ENCODE assay signal across 27 mouse cellular contexts in genomic region chr2:5643226-5643625, GRCm38 (mm10).
DNase-seq lines count a peak whose midpoint lies in the region; ATAC-seq and TF ChIP-seq lines count a peak whose summit lies in the region.
"Had no signal": no experiment of that assay in that cellular context is flagged by ENCODE, and none has a peak within 500 bp of the region (broad histone marks: within the 10 kb centered on the region; RNA-seq: fewer than 3 reads in every experiment).

No protein-coding gene starts in this region.

- no peaks in the 10 kb centered on the region for H3K27me3 ChIP-seq in thymus, adult 2 months (ENCODE audit: control insufficient read depth, insufficient read depth, low read length)
- no peaks in the 10 kb centered on the region for H3K27me3 ChIP-seq in kidney, embryonic 15.5 days
- H3K27me3 ChIP-seq: embryonic facial prominence, embryonic 13.5 days; heart, embryonic 15.5 days; hindbrain, embryonic 12.5 days; limb, embryonic 13.5 days; neural tube, embryonic 13.5 days had no signal

- no peaks in the 10 kb centered on the region for H3K36me3 ChIP-seq in thymus, adult 2 months (ENCODE audit: control insufficient read depth, insufficient read depth, low read length)
- no peaks in the 10 kb centered on the region for H3K36me3 ChIP-seq in kidney, embryonic 15.5 days
- H3K36me3 ChIP-seq: embryonic facial prominence, embryonic 13.5 days; heart, embryonic 10.5 days; heart, embryonic 15.5 days; hindbrain, embryonic 12.5 days; limb, embryonic 13.5 days; lung, embryonic 15.5 days; neural tube, embryonic 13.5 days had no signal

- peak; percentile 13 for DNase-seq in CD4-positive, CD25-positive, alpha-beta regulatory T cell, adult 2 months (ENCODE audit: low read depth, low spot score)
- peak; percentile 55 for DNase-seq in T-cell, adult 2 months (ENCODE audit: low spot score)
- DNase-seq in thymus, adult 2 months, result peak; percentile 52
- peak; percentile 42 to 64 for DNase-seq in thymus, postnatal 36 days
- no peak for DNase-seq in cerebellum, postnatal 4 days (ENCODE audit: low spot score in 2 of 2)
- no peak for DNase-seq in right cerebral cortex, postnatal 14 days
- DNase-seq: adrenal gland, postnatal 14 days; cerebellum, adult 11 months; cerebellum, adult 9-10 months; cerebellum, postnatal 36 days; embryo, embryonic 11 days; gastrocnemius, postnatal 14 days; heart, postnatal 36 days; kidney, postnatal 25 days had no signal

- no peak for TF ChIP-seq POLR2A in thymus, adult 2 months (IDR thresholded peaks at IDR 0.05; ENCODE audit: control insufficient read depth, extremely low read depth, insufficient read depth, low read length, poor library complexity)

- peaks cover 32% of the 10 kb centered on the region for H3K4me1 ChIP-seq in thymus, adult 2 months (replicated peaks; ENCODE audit: control insufficient read depth, insufficient read depth, low read length)
- H3K4me1 ChIP-seq in kidney, embryonic 15.5 days, result peaks cover 3% of the 10 kb centered on the region; the same call in 1 of the 2 replicates
- H3K4me1 ChIP-seq: heart, embryonic 15.5 days; hindbrain, embryonic 12.5 days; lung, embryonic 15.5 days had no signal

- WGBS in thymus, adult 2 months, result 10% methylated on average over 7 of the region's 7 CpGs
- WGBS in kidney, embryonic 15.5 days, result 70% methylated on average over 7 of the region's 7 CpGs

- TF ChIP-seq CTCF in thymus, adult 2 months (IDR thresholded peaks at IDR 0.05; ENCODE audit: borderline replicate concordance, control insufficient read depth, extremely low read depth, insufficient read depth, low read length, poor library complexity), result no peak

- ATAC-seq in CD4-positive, CD25-positive, alpha-beta regulatory T cell, adult 4 months, result no peak
- ATAC-seq in kidney, embryonic 15.5 days (replicated peaks; ENCODE audit: low FRiP score), result no peak

- H3K4me2 ChIP-seq in kidney, embryonic 15.5 days, result no peak overlapping the region
- H3K4me2 ChIP-seq: embryonic facial prominence, embryonic 13.5 days; heart, embryonic 15.5 days; hindbrain, embryonic 12.5 days; limb, embryonic 13.5 days; liver, embryonic 11.5 days; lung, embryonic 15.5 days; midbrain, embryonic 11.5 days; neural tube, embryonic 13.5 days had no signal

- no peak overlapping the region for H3K4me3 ChIP-seq in thymus, adult 2 months (ENCODE audit: control insufficient read depth, insufficient read depth, low read length)
- H3K4me3 ChIP-seq in kidney, embryonic 15.5 days (replicated peaks), result no peak overlapping the region
- H3K4me3 ChIP-seq: embryonic facial prominence, embryonic 13.5 days; erythroblast, embryonic 14.5 days; heart, embryonic 10.5 days; heart, embryonic 15.5 days; hindbrain, embryonic 12.5 days; limb, embryonic 13.5 days; lung, embryonic 15.5 days; myocyte; neural tube, embryonic 13.5 days had no signal

- no peak overlapping the region for H3K9ac ChIP-seq in kidney, embryonic 15.5 days
- H3K9ac ChIP-seq: embryonic facial prominence, embryonic 13.5 days; heart, embryonic 15.5 days; hindbrain, embryonic 12.5 days; limb, embryonic 13.5 days; lung, embryonic 15.5 days; neural tube, embryonic 13.5 days had no signal

- no peaks in the 10 kb centered on the region for H3K9me3 ChIP-seq in kidney, embryonic 15.5 days (replicated peaks)
- H3K9me3 ChIP-seq: embryonic facial prominence, embryonic 13.5 days; heart, embryonic 10.5 days; heart, embryonic 15.5 days; hindbrain, embryonic 12.5 days; limb, embryonic 13.5 days; lung, embryonic 15.5 days; neural tube, embryonic 13.5 days had no signal

- peak overlapping the region; percentile 25 for H3K27ac ChIP-seq in thymus, adult 2 months (ENCODE audit: control insufficient read depth, insufficient read depth, low read length)
- H3K27ac ChIP-seq in kidney, embryonic 15.5 days, result no peak overlapping the region
- H3K27ac ChIP-seq: embryonic facial prominence, embryonic 13.5 days; heart, embryonic 10.5 days; heart, embryonic 15.5 days; hindbrain, embryonic 12.5 days; limb, embryonic 13.5 days; lung, embryonic 15.5 days; neural tube, embryonic 13.5 days had no signal

Comparison
In these comparisons a context has a peak if more than half of its experiments do, and no peak if none do; other contexts are left out.
1. DNase-seq: peak in CD4-positive, CD25-positive, alpha-beta regulatory T cell, adult 2 months (single experiment), T-cell, adult 2 months (single experiment), thymus, adult 2 months (single experiment) and thymus, postnatal 36 days (2 of 2); none in cerebellum, postnatal 4 days (0 of 2) and right cerebral cortex, postnatal 14 days (single experiment).